Mouse (Mus musculus): ENCODE data around the gene Tob1. TPM values are rescaled to one million over a fixed set of nuclear protein-coding genes. Genes with fewer than 3 reads are reported as not detected.

Gene Tob1
- polyA plus RNA-seq, 1 experiment from 2014 or later = 35.6 TPM

- no peak for ATAC-seq (ENCODE audit: low FRiP score, low read depth)
- Histone ChIP-seq H3K27ac (replicated peaks) (no peak overlapping the region), H3K4me1 (replicated peaks) (0 out of 2 replicates have a peak, but pooled peaks cover 2% of the 10 kb centered on the region), H3K9ac (no peak overlapping the region), H3K4me3 (no peak overlapping the region), H3K36me3 (no peaks in the 10 kb centered on the region), H3K9me3 (no peaks in the 10 kb centered on the region), H3K27me3 (no peaks in the 10 kb centered on the region), H3K4me2 (no peak overlapping the region)
- WGBS = 78% methylated on average over 2 of the region's 2 CpGs
Observed at GRCm38 (mm10) chr11:94199771-94200170, 11.5 kb upstream of the Tob1 start.

- ATAC-seq (ENCODE audit: low FRiP score, low read depth) = no peak
- Histone ChIP-seq H3K4me3 (no peak overlapping the region), H3K36me3 (no peaks in the 10 kb centered on the region), H3K27ac (replicated peaks) (no peak overlapping the region), H3K9me3 (no peaks in the 10 kb centered on the region), H3K9ac (no peak overlapping the region), H3K4me1 (replicated peaks) (no peaks in the 10 kb centered on the region), H3K4me2 (no peak overlapping the region), H3K27me3 (no peaks in the 10 kb centered on the region)
- WGBS = 85% methylated on average over 4 of the region's 4 CpGs
Observed at GRCm38 (mm10) chr11:94200422-94200821, 10.8 kb upstream of the Tob1 start.

- Histone ChIP-seq H3K9me3 (no peaks in the 10 kb centered on the region), H3K36me3 (no peaks in the 10 kb centered on the region), H3K27me3 (no peaks in the 10 kb centered on the region), H3K9ac (no peak overlapping the region), H3K27ac (replicated peaks) (no peak overlapping the region), H3K4me2 (no peak overlapping the region), H3K4me1 (replicated peaks) (no peaks in the 10 kb centered on the region), H3K4me3 (no peak overlapping the region)
- WGBS = 91% methylated on average over 5 of the region's 5 CpGs
- no peak for ATAC-seq (ENCODE audit: low FRiP score, low read depth)
Observed at GRCm38 (mm10) chr11:94202106-94202505, 9.1 kb upstream of the Tob1 start.

GRCm38 (mm10) chr11:94203066-94203465 is 8.2 kb upstream of the Tob1 start:
- H3K27ac ChIP-seq (replicated peaks) = no peak overlapping the region
- ATAC-seq (ENCODE audit: low FRiP score, low read depth) = no peak
- H3K9me3 ChIP-seq = no peaks in the 10 kb centered on the region
- no peak overlapping the region for H3K9ac ChIP-seq
- H3K27me3 ChIP-seq = no peaks in the 10 kb centered on the region
- H3K4me3 ChIP-seq = no peak overlapping the region
- no peaks in the 10 kb centered on the region for H3K36me3 ChIP-seq
- no peaks in the 10 kb centered on the region for H3K4me1 ChIP-seq (replicated peaks)
- no peak overlapping the region for H3K4me2 ChIP-seq
- WGBS = 69% methylated on average over 3 of the region's 3 CpGs

- no peak for ATAC-seq (ENCODE audit: low FRiP score, low read depth)
- H3K9me3 ChIP-seq = no peaks in the 10 kb centered on the region
- H3K27me3 ChIP-seq = no peaks in the 10 kb centered on the region
- no peak overlapping the region for H3K4me3 ChIP-seq
- H3K36me3 ChIP-seq = no peaks in the 10 kb centered on the region
- H3K4me1 ChIP-seq (replicated peaks) = 0 out of 2 replicates have a peak, but pooled peaks cover 12% of the 10 kb centered on the region
- 47% methylated on average over 10 of the region's 10 CpGs for WGBS
- H3K27ac ChIP-seq (replicated peaks) = no peak overlapping the region
- H3K4me2 ChIP-seq = no peak overlapping the region
- H3K9ac ChIP-seq = no peak overlapping the region
Observed at GRCm38 (mm10) chr11:94206398-94207114, 4.7 kb upstream of the Tob1 start.

- Histone ChIP-seq H3K4me2 (peak overlapping the region; percentile 88), H3K4me3 (peak overlapping the region; percentile 49), H3K27ac (replicated peaks) (peak overlapping the region; percentile 97), H3K9me3 (no peaks in the 10 kb centered on the region), H3K36me3 (peaks cover 6% of the 10 kb centered on the region), H3K27me3 (no peaks in the 10 kb centered on the region), H3K4me1 (replicated peaks) (peaks cover 23% of the 10 kb centered on the region), H3K9ac (no peak overlapping the region)
- 49% methylated on average over 8 of the region's 8 CpGs for WGBS
- no peak for ATAC-seq (ENCODE audit: low FRiP score, low read depth)
Observed at GRCm38 (mm10) chr11:94208811-94209675, 2.2 kb upstream of the Tob1 start.

- Histone ChIP-seq H3K27ac (replicated peaks) (peak overlapping the region; percentile 97), H3K36me3 (peaks cover 12% of the 10 kb centered on the region), H3K9me3 (no peaks in the 10 kb centered on the region), H3K4me1 (replicated peaks) (peaks cover 29% of the 10 kb centered on the region), H3K9ac (peak overlapping the region; percentile 61), H3K27me3 (no peaks in the 10 kb centered on the region), H3K4me2 (peak overlapping the region; percentile 88), H3K4me3 (peak overlapping the region; percentile 49)
- no peak for ATAC-seq (ENCODE audit: low FRiP score, low read depth)
- 2% methylated on average over 14 of the region's 14 CpGs for WGBS
Observed at GRCm38 (mm10) chr11:94209695-94210131, 1.5 kb upstream of the Tob1 start.

- peak; percentile 83 for ATAC-seq (ENCODE audit: low FRiP score, low read depth)
- Histone ChIP-seq H3K9me3 (no peaks in the 10 kb centered on the region), H3K9ac (peak overlapping the region; percentile 61), H3K27me3 (no peaks in the 10 kb centered on the region), H3K36me3 (peaks cover 12% of the 10 kb centered on the region), H3K4me3 (peak overlapping the region; percentile 49), H3K27ac (replicated peaks) (peak overlapping the region; percentile 97), H3K4me2 (peak overlapping the region; percentile 88), H3K4me1 (replicated peaks) (peaks cover 31% of the 10 kb centered on the region)
- WGBS = under 1% methylated on average over 50 of the region's 56 CpGs
Observed at GRCm38 (mm10) chr11:94210191-94211086, 815 bp upstream of the Tob1 start.

GRCm38 (mm10) chr11:94211651-94212488 is 616 bp downstream of the Tob1 start:
- peaks cover 41% of the 10 kb centered on the region for H3K4me1 ChIP-seq (replicated peaks)

GRCm38 (mm10) chr11:94212489-94212836 is 1.2 kb downstream of the Tob1 start:
- peak overlapping the region; percentile 62 for H3K4me2 ChIP-seq
- H3K9me3 ChIP-seq = no peaks in the 10 kb centered on the region
- peak overlapping the region; percentile 68 for H3K4me3 ChIP-seq
- H3K4me1 ChIP-seq (replicated peaks) = peaks cover 41% of the 10 kb centered on the region
- no peaks in the 10 kb centered on the region for H3K27me3 ChIP-seq
- H3K36me3 ChIP-seq = peaks cover 12% of the 10 kb centered on the region
- peak overlapping the region; percentile 93 for H3K27ac ChIP-seq (replicated peaks)
- H3K9ac ChIP-seq = peak overlapping the region; percentile 97
- no peak for ATAC-seq (ENCODE audit: low FRiP score, low read depth)
- 0% methylated on average over 7 of the region's 7 CpGs for WGBS

More at GRCm38 (mm10) chr11:94211651-94212488, 616 bp downstream of the Tob1 start:
- peak overlapping the region; percentile 68 for H3K4me3 ChIP-seq
- H3K9ac ChIP-seq = peak overlapping the region; percentile 97
- no peaks in the 10 kb centered on the region for H3K9me3 ChIP-seq
- H3K4me2 ChIP-seq = peak overlapping the region; percentile 62
- H3K36me3 ChIP-seq = peaks cover 12% of the 10 kb centered on the region
- peak; percentile 4; the same call in 1 of the 2 replicates for ATAC-seq (ENCODE audit: low FRiP score, low read depth)
- no peaks in the 10 kb centered on the region for H3K27me3 ChIP-seq
- WGBS = under 1% methylated on average over 32 of the region's 61 CpGs
- H3K27ac ChIP-seq (replicated peaks) = peak overlapping the region; percentile 93

GRCm38 (mm10) chr11:94212997-94213396 is 1.7 kb downstream of the Tob1 start:
- 53% methylated on average over 4 of the region's 4 CpGs for WGBS
- Histone ChIP-seq H3K27ac (replicated peaks) (no peak overlapping the region; the same call in 1 of the 2 replicates), H3K4me1 (replicated peaks) (peaks cover 41% of the 10 kb centered on the region), H3K27me3 (no peaks in the 10 kb centered on the region), H3K36me3 (peaks cover 12% of the 10 kb centered on the region), H3K4me2 (peak overlapping the region; percentile 62), H3K9ac (peak overlapping the region; percentile 97; the same call in 1 of the 2 replicates), H3K9me3 (no peaks in the 10 kb centered on the region), H3K4me3 (peak overlapping the region; percentile 68)
- no peak for ATAC-seq (ENCODE audit: low FRiP score, low read depth)

All from hindbrain, embryonic 15.5 days (tissue).